Mouse (Mus musculus): ENCODE data around the gene Nudcd2. TPM values are rescaled to one million over a fixed set of nuclear protein-coding genes. Genes with fewer than 3 reads are reported as not detected.

Gene Nudcd2
- polyA plus RNA-seq (2012; rRNA removed) = 29.4 and 29.8 TPM in 2 replicates

GRCm38 (mm10) chr11:40733339-40734174 lies at the start of gene Nudcd2, which contains the start of gene Hmmr:
Nudcd2 (plus strand) TSS chr11:40733667.
Hmmr (minus strand) TSS chr11:40733422.

GRCm38 (mm10) chr11:40695103-40695502 lies 38.4 kb upstream of the Nudcd2 start, which contains the start of gene Mat2b:
Mat2b (minus strand) TSS chr11:40695203.

GRCm38 (mm10) chr11:40755109-40755627 lies 21.7 kb downstream of the Nudcd2 start, which contains the start of gene Ccng1:
Ccng1 (minus strand) TSS chr11:40755311.

Other genes starting within 250 kb of the Nudcd2 start
- 31.0 and 31.3 TPM in 2 replicates for gene Mat2b, start 38.5 kb upstream of the Nudcd2 start, polyA plus RNA-seq (2012; rRNA removed)
- 12.1 and 14.4 TPM in 2 replicates for gene Hmmr, start 245 bp upstream of the Nudcd2 start, polyA plus RNA-seq (2012; rRNA removed)
- 6.4 and 6.9 TPM in 2 replicates for gene Ccng1, start 21.6 kb downstream of the Nudcd2 start, polyA plus RNA-seq (2012; rRNA removed)

Measured in liver, embryonic 18 days (tissue).